Mouse (Mus musculus): ENCODE measurements around the gene Flnb. TPM values are rescaled to one million over a fixed set of nuclear protein-coding genes. Genes with fewer than 3 reads are reported as not detected.

Gene Flnb
- polyA plus RNA-seq, 1 experiment, result 37.2 TPM

DNA sequence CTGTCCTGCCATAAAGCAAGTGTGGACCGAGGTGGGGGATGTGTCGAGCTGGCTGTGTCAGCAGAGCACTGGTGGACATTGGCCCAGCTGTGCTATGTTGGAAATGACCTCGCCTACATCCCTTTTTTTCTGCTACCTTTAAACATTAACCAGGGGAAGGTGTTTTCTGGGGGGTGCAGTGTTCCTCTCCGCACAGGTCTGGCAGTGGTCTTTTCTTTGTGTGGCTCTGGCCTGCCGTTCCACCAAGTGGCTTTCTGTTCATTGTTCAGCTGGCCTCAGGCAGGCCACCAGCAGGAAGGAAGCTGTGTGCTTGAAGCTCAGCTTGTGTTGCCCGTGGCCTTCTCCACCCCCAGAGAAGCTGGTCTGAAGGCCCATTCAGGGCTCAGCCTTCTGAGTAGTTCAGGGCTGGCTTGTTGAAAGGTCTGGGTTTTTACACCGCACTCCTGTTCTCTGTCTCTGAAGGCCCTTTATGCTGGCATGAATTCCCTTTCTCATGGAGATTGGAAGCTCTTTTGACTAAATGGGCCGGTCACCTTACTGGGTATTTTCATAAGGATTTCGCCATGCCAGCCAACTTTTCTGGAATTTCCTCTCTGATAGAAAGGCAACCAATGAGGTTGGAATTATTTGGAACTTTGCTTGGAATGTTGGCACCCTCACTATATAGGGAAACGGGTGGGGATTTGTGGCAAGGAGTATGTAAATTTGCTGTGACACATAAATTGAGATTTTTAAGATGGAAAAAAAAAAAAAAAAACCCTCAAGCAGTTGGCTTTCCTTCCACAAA is 8.6 kb downstream of the Flnb start:
- TF ChIP-seq CTCF (conservative IDR thresholded peaks at IDR 0.05; ENCODE audit: insufficient read depth, insufficient read length, low read depth, low read length), result no peak
- peak; percentile 5 for TF ChIP-seq POLR2A (IDR thresholded peaks at IDR 0.05; ENCODE audit: low read depth, low read length)
- Histone ChIP-seq H3K27ac (ENCODE audit: insufficient read depth, low read depth, low read length) (peak overlapping the region; percentile 98), H3K27me3 (replicated peaks; ENCODE audit: control insufficient read depth, insufficient read depth, low read length) (no peaks in the 10 kb centered on the region), H3K4me3 (ENCODE audit: insufficient read depth, low read depth, low read length) (0 out of 2 replicates have a peak overlapping the region, but pooled peaks have one; percentile 10), H3K4me1 (ENCODE audit: control insufficient read depth, insufficient read depth, low read length) (peaks cover 49% of the 10 kb centered on the region), H3K36me3 (ENCODE audit: control insufficient read depth, insufficient read depth, low read length) (no peaks in the 10 kb centered on the region)
- WGBS, result 11% methylated on average over 10 of the region's 10 CpGs
- DNase-seq, result peak; percentile 92

- H3K4me3 ChIP-seq (ENCODE audit: insufficient read depth, low read depth, low read length), result no peak overlapping the region
- TF ChIP-seq CTCF (conservative IDR thresholded peaks at IDR 0.05; ENCODE audit: insufficient read depth, insufficient read length, low read depth, low read length) (no peak), POLR2A (IDR thresholded peaks at IDR 0.05; ENCODE audit: low read depth, low read length) (no peak)
- peak overlapping the region; percentile 62 for H3K27ac ChIP-seq (ENCODE audit: insufficient read depth, low read depth, low read length)
- no peaks in the 10 kb centered on the region for H3K36me3 ChIP-seq (ENCODE audit: control insufficient read depth, insufficient read depth, low read length)
- DNase-seq, result peak; percentile 85
- peaks cover 55% of the 10 kb centered on the region for H3K4me1 ChIP-seq (ENCODE audit: control insufficient read depth, insufficient read depth, low read length)
- 29% methylated on average over 2 of the region's 2 CpGs for WGBS
- no peaks in the 10 kb centered on the region for H3K27me3 ChIP-seq (replicated peaks; ENCODE audit: control insufficient read depth, insufficient read depth, low read length)
Observed at GRCm38 (mm10) chr14:7829181-7829580, 11.4 kb downstream of the Flnb start.

DNA sequence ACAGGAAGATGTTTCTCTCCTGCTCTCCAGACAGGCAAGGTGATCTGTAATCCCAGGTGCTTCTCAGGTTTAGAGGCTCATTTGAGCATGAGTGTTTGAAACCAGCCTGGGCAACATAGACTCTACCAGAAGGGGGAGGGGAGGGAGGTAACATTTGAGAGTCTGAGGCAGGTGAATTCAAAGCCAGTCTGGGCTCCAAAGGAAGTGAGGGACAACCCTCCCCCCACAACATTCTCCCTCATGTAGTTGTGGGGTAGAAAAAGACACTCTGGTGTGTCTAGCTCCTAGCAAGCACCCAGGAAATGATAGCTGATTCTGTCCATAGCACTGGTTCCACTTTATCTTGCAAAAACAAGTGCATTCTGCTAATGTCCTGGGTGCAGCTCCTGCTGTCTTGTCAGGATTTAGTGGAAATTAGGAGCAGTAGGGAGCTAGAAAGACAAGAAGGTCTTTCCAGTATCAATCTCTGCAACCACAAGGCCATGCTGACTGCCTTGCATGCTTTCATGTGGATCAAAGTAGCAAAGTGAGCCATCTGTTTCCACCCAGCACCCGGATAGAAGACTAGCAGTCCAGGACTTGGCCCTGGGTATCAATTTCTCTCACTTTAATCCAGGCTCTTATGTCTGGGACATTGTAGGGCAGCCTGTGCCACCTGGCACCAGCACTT is 14.1 kb downstream of the Flnb start:
- no peak for TF ChIP-seq CTCF (conservative IDR thresholded peaks at IDR 0.05; ENCODE audit: insufficient read depth, insufficient read length, low read depth, low read length)
- TF ChIP-seq POLR2A (IDR thresholded peaks at IDR 0.05; ENCODE audit: low read depth, low read length), result no peak
- DNase-seq, result no peak
- Histone ChIP-seq H3K4me3 (ENCODE audit: insufficient read depth, low read depth, low read length) (no peak overlapping the region), H3K4me1 (ENCODE audit: control insufficient read depth, insufficient read depth, low read length) (peaks cover 33% of the 10 kb centered on the region), H3K27me3 (replicated peaks; ENCODE audit: control insufficient read depth, insufficient read depth, low read length) (no peaks in the 10 kb centered on the region), H3K36me3 (ENCODE audit: control insufficient read depth, insufficient read depth, low read length) (no peaks in the 10 kb centered on the region), H3K27ac (ENCODE audit: insufficient read depth, low read depth, low read length) (no peak overlapping the region; the same call in 1 of the 2 replicates)
- 42% methylated on average over 1 of the region's 1 CpGs for WGBS

DNA sequence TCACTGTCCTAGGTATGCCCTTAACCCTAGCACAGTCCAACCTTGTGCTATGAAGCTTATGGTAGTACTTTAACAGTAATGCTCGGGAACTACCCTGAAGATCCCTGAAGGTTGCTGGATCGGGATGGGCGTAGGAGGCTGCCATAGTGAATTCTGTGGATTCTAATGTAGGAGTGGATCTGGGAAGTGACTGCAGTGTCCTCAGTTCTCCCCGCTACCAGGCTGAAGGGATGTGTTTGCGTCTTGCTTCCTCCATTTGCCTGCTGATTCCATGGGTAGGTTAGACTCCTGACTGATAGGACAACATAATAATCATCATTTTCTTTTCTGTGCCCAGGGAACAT is 14.7 kb downstream of the Flnb start:
- 97% methylated on average over 5 of the region's 5 CpGs for WGBS
- H3K27ac ChIP-seq (ENCODE audit: insufficient read depth, low read depth, low read length), result no peak overlapping the region
- H3K27me3 ChIP-seq (replicated peaks; ENCODE audit: control insufficient read depth, insufficient read depth, low read length), result no peaks in the 10 kb centered on the region
- no peak overlapping the region for H3K4me3 ChIP-seq (ENCODE audit: insufficient read depth, low read depth, low read length)
- H3K36me3 ChIP-seq (ENCODE audit: control insufficient read depth, insufficient read depth, low read length), result no peaks in the 10 kb centered on the region
- TF ChIP-seq CTCF (conservative IDR thresholded peaks at IDR 0.05; ENCODE audit: insufficient read depth, insufficient read length, low read depth, low read length), result no peak
- no peak for TF ChIP-seq POLR2A (IDR thresholded peaks at IDR 0.05; ENCODE audit: low read depth, low read length)
- H3K4me1 ChIP-seq (ENCODE audit: control insufficient read depth, insufficient read depth, low read length), result peaks cover 28% of the 10 kb centered on the region
- DNase-seq, result no peak

- DNase-seq, result no peak
- 0 out of 2 replicates have a peak overlapping the region, but pooled peaks have one; percentile 1 for H3K27ac ChIP-seq (ENCODE audit: insufficient read depth, low read depth, low read length)
- 66% methylated on average over 4 of the region's 4 CpGs for WGBS
- no peaks in the 10 kb centered on the region for H3K27me3 ChIP-seq (replicated peaks; ENCODE audit: control insufficient read depth, insufficient read depth, low read length)
- no peak for TF ChIP-seq CTCF (conservative IDR thresholded peaks at IDR 0.05; ENCODE audit: insufficient read depth, insufficient read length, low read depth, low read length)
- no peak for TF ChIP-seq POLR2A (IDR thresholded peaks at IDR 0.05; ENCODE audit: low read depth, low read length)
- H3K4me3 ChIP-seq (ENCODE audit: insufficient read depth, low read depth, low read length), result no peak overlapping the region
- H3K4me1 ChIP-seq (ENCODE audit: control insufficient read depth, insufficient read depth, low read length), result peaks cover 24% of the 10 kb centered on the region
- no peaks in the 10 kb centered on the region for H3K36me3 ChIP-seq (ENCODE audit: control insufficient read depth, insufficient read depth, low read length)
Observed at GRCm38 (mm10) chr14:7833458-7833857, 15.7 kb downstream of the Flnb start.

GRCm38 (mm10) chr14:7838564-7839089 is 20.9 kb downstream of the Flnb start:
- TF ChIP-seq POLR2A (IDR thresholded peaks at IDR 0.05; ENCODE audit: low read depth, low read length) (no peak), CTCF (conservative IDR thresholded peaks at IDR 0.05; ENCODE audit: insufficient read depth, insufficient read length, low read depth, low read length) (no peak)
- no peak for DNase-seq
- Histone ChIP-seq H3K36me3 (ENCODE audit: control insufficient read depth, insufficient read depth, low read length) (no peaks in the 10 kb centered on the region), H3K4me3 (ENCODE audit: insufficient read depth, low read depth, low read length) (no peak overlapping the region), H3K27ac (ENCODE audit: insufficient read depth, low read depth, low read length) (no peak overlapping the region), H3K27me3 (replicated peaks; ENCODE audit: control insufficient read depth, insufficient read depth, low read length) (no peaks in the 10 kb centered on the region), H3K4me1 (ENCODE audit: control insufficient read depth, insufficient read depth, low read length) (peaks cover 37% of the 10 kb centered on the region)
- 70% methylated on average over 5 of the region's 5 CpGs for WGBS

- H3K36me3 ChIP-seq (ENCODE audit: control insufficient read depth, insufficient read depth, low read length), result no peaks in the 10 kb centered on the region
- H3K27ac ChIP-seq (ENCODE audit: insufficient read depth, low read depth, low read length), result peak overlapping the region; percentile 61
- TF ChIP-seq CTCF (conservative IDR thresholded peaks at IDR 0.05; ENCODE audit: insufficient read depth, insufficient read length, low read depth, low read length) (no peak), POLR2A (IDR thresholded peaks at IDR 0.05; ENCODE audit: low read depth, low read length) (no peak)
- no peak for DNase-seq
- peaks cover 43% of the 10 kb centered on the region for H3K4me1 ChIP-seq (ENCODE audit: control insufficient read depth, insufficient read depth, low read length)
- H3K4me3 ChIP-seq (ENCODE audit: insufficient read depth, low read depth, low read length), result no peak overlapping the region
- no peaks in the 10 kb centered on the region for H3K27me3 ChIP-seq (replicated peaks; ENCODE audit: control insufficient read depth, insufficient read depth, low read length)
- WGBS, result 45% methylated on average over 8 of the region's 8 CpGs
Observed at GRCm38 (mm10) chr14:7839950-7840514, 22.3 kb downstream of the Flnb start.
